In the genomic region with DNA sequence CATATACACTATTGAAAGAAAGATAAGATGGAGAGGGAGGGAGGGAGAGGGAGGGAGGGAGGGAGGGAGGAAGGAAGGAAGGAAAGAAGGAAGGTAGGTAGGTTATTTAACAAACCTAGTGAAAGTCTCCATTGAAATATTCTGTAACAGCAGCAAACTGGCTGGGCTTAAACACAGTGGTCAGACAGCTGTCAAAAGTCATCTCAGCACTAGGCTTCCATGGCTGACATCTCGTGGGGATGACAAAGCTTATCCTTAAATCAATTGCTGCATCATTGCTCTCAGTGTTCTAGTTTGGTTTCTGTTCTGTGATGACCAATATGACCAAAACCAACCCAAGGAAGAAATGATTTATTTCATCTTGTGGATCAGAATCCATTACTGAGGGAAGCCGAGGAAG, we compare ENCODE assay signal across 27 mouse cellular contexts.
"Had no signal": no experiment of that assay in that cellular context is flagged by ENCODE, and none has a peak within 500 bp of the region (broad histone marks: within the 10 kb centered on the region; RNA-seq: fewer than 3 reads in every experiment).

No protein-coding gene starts in this region.

- H3K4me1 ChIP-seq: forebrain, embryonic 12.5 days; forebrain, embryonic 13.5 days; forebrain, embryonic 15.5 days had no signal

- ATAC-seq: forebrain, embryonic 13.5 days; forebrain, embryonic 14.5 days; forebrain, embryonic 15.5 days; forebrain, embryonic 16.5 days; forebrain, postnatal 0 days had no signal

- H3K27me3 ChIP-seq: embryonic facial prominence, embryonic 12.5 days; embryonic facial prominence, embryonic 13.5 days; embryonic facial prominence, embryonic 15.5 days; forebrain, embryonic 12.5 days; forebrain, embryonic 13.5 days; forebrain, embryonic 15.5 days had no signal

- DNase-seq: cerebellum, adult 8-10 months; cerebellum, adult 9-10 months; cerebellum, adult 9-11 months; cerebellum, postnatal 10 days; cerebellum, postnatal 14 days; cerebellum, postnatal 25 days; cerebellum, postnatal 36 days; embryo, embryonic 11 days; forebrain, postnatal 0 days; gastrocnemius, adult 2 months; gastrocnemius, postnatal 10 days; gastrocnemius, postnatal 14 days; gastrocnemius, postnatal 25 days; gastrocnemius, postnatal 36 days; heart, adult 18-20 months; heart, adult 2 months had no signal

- H3K9me3 ChIP-seq: embryonic facial prominence, embryonic 10.5 days; embryonic facial prominence, embryonic 12.5 days; embryonic facial prominence, embryonic 13.5 days; embryonic facial prominence, embryonic 15.5 days; forebrain, embryonic 10.5 days; forebrain, embryonic 12.5 days; forebrain, embryonic 13.5 days; forebrain, embryonic 15.5 days had no signal

- H3K4me2 ChIP-seq: embryonic facial prominence, embryonic 12.5 days; embryonic facial prominence, embryonic 13.5 days; embryonic facial prominence, embryonic 15.5 days; forebrain, embryonic 12.5 days; forebrain, embryonic 13.5 days; forebrain, embryonic 15.5 days had no signal

- H3K9ac ChIP-seq: embryonic facial prominence, embryonic 12.5 days; embryonic facial prominence, embryonic 13.5 days; embryonic facial prominence, embryonic 15.5 days; forebrain, embryonic 12.5 days; forebrain, embryonic 13.5 days; forebrain, embryonic 15.5 days; forebrain, postnatal 0 days had no signal

- H3K36me3 ChIP-seq: embryonic facial prominence, embryonic 10.5 days; embryonic facial prominence, embryonic 12.5 days; embryonic facial prominence, embryonic 13.5 days; embryonic facial prominence, embryonic 15.5 days; forebrain, embryonic 10.5 days; forebrain, embryonic 12.5 days; forebrain, embryonic 15.5 days had no signal

- H3K4me3 ChIP-seq: embryonic facial prominence, embryonic 10.5 days; embryonic facial prominence, embryonic 12.5 days; embryonic facial prominence, embryonic 13.5 days; embryonic facial prominence, embryonic 15.5 days; erythroblast, embryonic 14.5 days; forebrain, embryonic 10.5 days; forebrain, embryonic 12.5 days; forebrain, embryonic 13.5 days; forebrain, embryonic 15.5 days; gastrocnemius, adult 2 months; heart, adult 2 months had no signal

- H3K27ac ChIP-seq: forebrain, embryonic 10.5 days; forebrain, embryonic 12.5 days; forebrain, embryonic 13.5 days; forebrain, embryonic 15.5 days; gastrocnemius, adult 2 months; heart, adult 2 months had no signal
